Mouse (Mus musculus): ENCODE measurements at regions not wholly inside any gene's neighbourhood (a gene's known extent, or its start where the extent isn't known, plus 50 kb on each side); places are given as distances from the start of the nearest gene placed in this dataset.

- Histone ChIP-seq H3K4me2 (no peak overlapping the region), H3K27ac (ENCODE audit: low read depth, low read length) (no peak overlapping the region), H3K4me1 (ENCODE audit: control insufficient read depth, insufficient read depth, low read length) (no peaks in the 10 kb centered on the region), H3K27me3 (ENCODE audit: control insufficient read depth, insufficient read depth, low read length) (no peaks in the 10 kb centered on the region), H3K9ac (ENCODE audit: low read length) (no peak overlapping the region), H3K4me3 (ENCODE audit: low read depth, low read length) (no peak overlapping the region), H3K36me3 (ENCODE audit: control insufficient read depth, insufficient read depth, low read length) (no peaks in the 10 kb centered on the region), H3K9me3 (ENCODE audit: control insufficient read depth, low read length) (no peaks in the 10 kb centered on the region)
- 87% methylated on average over 3 of the region's 3 CpGs for WGBS
- ATAC-seq (ENCODE audit: low FRiP score): no peak
- peak; percentile 17 for DNase-seq (ENCODE audit: low spot score, missing footprints)
Measured at GRCm38 (mm10) chr6:84456803-84457202, 136.9 kb downstream of the Cyp26b1 start.

- no peak overlapping the region for H3K4me2 ChIP-seq
- DNase-seq (ENCODE audit: low spot score, missing footprints) (peak; percentile 61), ATAC-seq (ENCODE audit: low FRiP score) (no peak)
- H3K9ac ChIP-seq (ENCODE audit: low read length): no peak overlapping the region
- no peak overlapping the region for H3K4me3 ChIP-seq (ENCODE audit: low read depth, low read length)
- WGBS: 72% methylated on average over 4 of the region's 4 CpGs
- no peaks in the 10 kb centered on the region for H3K36me3 ChIP-seq (ENCODE audit: control insufficient read depth, insufficient read depth, low read length)
- no peaks in the 10 kb centered on the region for H3K4me1 ChIP-seq (ENCODE audit: control insufficient read depth, insufficient read depth, low read length)
- no peaks in the 10 kb centered on the region; the same call in 1 of the 2 replicates for H3K9me3 ChIP-seq (ENCODE audit: control insufficient read depth, low read length)
- no peak overlapping the region for H3K27ac ChIP-seq (ENCODE audit: low read depth, low read length)
- no peaks in the 10 kb centered on the region for H3K27me3 ChIP-seq (ENCODE audit: control insufficient read depth, insufficient read depth, low read length)
Measured at GRCm38 (mm10) chr6:84445093-84445492, 148.6 kb downstream of the Cyp26b1 start.

GRCm38 (mm10) chr6:84442667-84443066, 151.0 kb downstream of the Cyp26b1 start:
- no peak overlapping the region for H3K4me2 ChIP-seq
- no peak overlapping the region for H3K4me3 ChIP-seq (ENCODE audit: low read depth, low read length)
- no peak for DNase-seq (ENCODE audit: low spot score, missing footprints)

GRCm38 (mm10) chr6:84441721-84442480, 151.8 kb downstream of the Cyp26b1 start:
- no peak for ATAC-seq (ENCODE audit: low FRiP score)
- Histone ChIP-seq H3K36me3 (ENCODE audit: control insufficient read depth, insufficient read depth, low read length) (no peaks in the 10 kb centered on the region), H3K9me3 (ENCODE audit: control insufficient read depth, low read length) (no peaks in the 10 kb centered on the region; the same call in 1 of the 2 replicates)

More at GRCm38 (mm10) chr6:84442667-84443066, 151.0 kb downstream of the Cyp26b1 start:
- Histone ChIP-seq H3K9me3 (ENCODE audit: control insufficient read depth, low read length) (no peaks in the 10 kb centered on the region; the same call in 1 of the 2 replicates), H3K27ac (ENCODE audit: low read depth, low read length) (no peak overlapping the region), H3K36me3 (ENCODE audit: control insufficient read depth, insufficient read depth, low read length) (no peaks in the 10 kb centered on the region), H3K9ac (ENCODE audit: low read length) (no peak overlapping the region), H3K4me1 (ENCODE audit: control insufficient read depth, insufficient read depth, low read length) (no peaks in the 10 kb centered on the region), H3K27me3 (ENCODE audit: control insufficient read depth, insufficient read depth, low read length) (no peaks in the 10 kb centered on the region)
- 85% methylated on average over 1 of the region's 1 CpGs for WGBS
- ATAC-seq (ENCODE audit: low FRiP score): no peak

GRCm38 (mm10) chr6:84436716-84437115, 157.0 kb downstream of the Cyp26b1 start:
- DNase-seq (ENCODE audit: low spot score, missing footprints): no peak
- no peak overlapping the region for H3K4me2 ChIP-seq

More at GRCm38 (mm10) chr6:84441721-84442480, 151.8 kb downstream of the Cyp26b1 start:
- Histone ChIP-seq H3K4me3 (ENCODE audit: low read depth, low read length) (no peak overlapping the region), H3K9ac (ENCODE audit: low read length) (no peak overlapping the region), H3K27ac (ENCODE audit: low read depth, low read length) (no peak overlapping the region), H3K4me2 (no peak overlapping the region), H3K27me3 (ENCODE audit: control insufficient read depth, insufficient read depth, low read length) (no peaks in the 10 kb centered on the region), H3K4me1 (ENCODE audit: control insufficient read depth, insufficient read depth, low read length) (no peaks in the 10 kb centered on the region)
- DNase-seq (ENCODE audit: low spot score, missing footprints): peak; percentile 59
- WGBS: 75% methylated on average over 5 of the region's 5 CpGs

GRCm38 (mm10) chr6:84434532-84434931, 159.2 kb downstream of the Cyp26b1 start:
- H3K27ac ChIP-seq (ENCODE audit: low read depth, low read length): no peak overlapping the region
- WGBS: 83% methylated on average over 6 of the region's 6 CpGs
- H3K4me1 ChIP-seq (ENCODE audit: control insufficient read depth, insufficient read depth, low read length): no peaks in the 10 kb centered on the region
- no peak overlapping the region for H3K4me2 ChIP-seq
- no peak overlapping the region for H3K4me3 ChIP-seq (ENCODE audit: low read depth, low read length)
- H3K27me3 ChIP-seq (ENCODE audit: control insufficient read depth, insufficient read depth, low read length): no peaks in the 10 kb centered on the region
- no peaks in the 10 kb centered on the region for H3K36me3 ChIP-seq (ENCODE audit: control insufficient read depth, insufficient read depth, low read length)
- no peak for DNase-seq (ENCODE audit: low spot score, missing footprints)
- no peak for ATAC-seq (ENCODE audit: low FRiP score)
- no peaks in the 10 kb centered on the region for H3K9me3 ChIP-seq (ENCODE audit: control insufficient read depth, low read length)
- no peak overlapping the region for H3K9ac ChIP-seq (ENCODE audit: low read length)

More at GRCm38 (mm10) chr6:84436716-84437115, 157.0 kb downstream of the Cyp26b1 start:
- Histone ChIP-seq H3K27ac (ENCODE audit: low read depth, low read length) (no peak overlapping the region), H3K9ac (ENCODE audit: low read length) (no peak overlapping the region), H3K27me3 (ENCODE audit: control insufficient read depth, insufficient read depth, low read length) (no peaks in the 10 kb centered on the region), H3K36me3 (ENCODE audit: control insufficient read depth, insufficient read depth, low read length) (no peaks in the 10 kb centered on the region), H3K4me1 (ENCODE audit: control insufficient read depth, insufficient read depth, low read length) (no peaks in the 10 kb centered on the region), H3K4me3 (ENCODE audit: low read depth, low read length) (no peak overlapping the region), H3K9me3 (ENCODE audit: control insufficient read depth, low read length) (no peaks in the 10 kb centered on the region; the same call in 1 of the 2 replicates)
- whole genome bisulfite sequencing: 82% methylated on average over 1 of the region's 1 CpGs
- no peak for ATAC-seq (ENCODE audit: low FRiP score)

- DNase-seq (ENCODE audit: low spot score, missing footprints) (no peak), ATAC-seq (ENCODE audit: low FRiP score) (no peak)
- WGBS: 74% methylated on average over 2 of the region's 2 CpGs
- Histone ChIP-seq H3K4me2 (no peak overlapping the region), H3K4me3 (ENCODE audit: low read depth, low read length) (no peak overlapping the region), H3K27ac (ENCODE audit: low read depth, low read length) (no peak overlapping the region), H3K4me1 (ENCODE audit: control insufficient read depth, insufficient read depth, low read length) (no peaks in the 10 kb centered on the region), H3K27me3 (ENCODE audit: control insufficient read depth, insufficient read depth, low read length) (no peaks in the 10 kb centered on the region), H3K36me3 (ENCODE audit: control insufficient read depth, insufficient read depth, low read length) (no peaks in the 10 kb centered on the region), H3K9ac (ENCODE audit: low read length) (no peak overlapping the region), H3K9me3 (ENCODE audit: control insufficient read depth, low read length) (no peaks in the 10 kb centered on the region)
Measured at GRCm38 (mm10) chr6:84431622-84431955, 162.1 kb downstream of the Cyp26b1 start.

- H3K27ac ChIP-seq (ENCODE audit: low read depth, low read length): no peak overlapping the region
- no peak overlapping the region for H3K4me2 ChIP-seq
- no peaks in the 10 kb centered on the region for H3K27me3 ChIP-seq (ENCODE audit: control insufficient read depth, insufficient read depth, low read length)
- H3K4me1 ChIP-seq (ENCODE audit: control insufficient read depth, insufficient read depth, low read length): no peaks in the 10 kb centered on the region
- DNase-seq (ENCODE audit: low spot score, missing footprints) (no peak), ATAC-seq (ENCODE audit: low FRiP score) (no peak)
- H3K36me3 ChIP-seq (ENCODE audit: control insufficient read depth, insufficient read depth, low read length): no peaks in the 10 kb centered on the region
- H3K4me3 ChIP-seq (ENCODE audit: low read depth, low read length): no peak overlapping the region
- 59% methylated on average over 12 of the region's 12 CpGs for WGBS
- H3K9me3 ChIP-seq (ENCODE audit: control insufficient read depth, low read length): no peaks in the 10 kb centered on the region
- H3K9ac ChIP-seq (ENCODE audit: low read length): no peak overlapping the region
Measured at GRCm38 (mm10) chr6:84430925-84431621, 162.6 kb downstream of the Cyp26b1 start.

GRCm38 (mm10) chr6:84430146-84430545, 163.6 kb downstream of the Cyp26b1 start:
- ATAC-seq (ENCODE audit: low FRiP score) (no peak), DNase-seq (ENCODE audit: low spot score, missing footprints) (no peak)
- no peaks in the 10 kb centered on the region for H3K27me3 ChIP-seq (ENCODE audit: control insufficient read depth, insufficient read depth, low read length)
- H3K9me3 ChIP-seq (ENCODE audit: control insufficient read depth, low read length): no peaks in the 10 kb centered on the region
- H3K4me2 ChIP-seq: no peak overlapping the region
- WGBS: 67% methylated on average over 4 of the region's 4 CpGs
- H3K4me3 ChIP-seq (ENCODE audit: low read depth, low read length): no peak overlapping the region
- H3K27ac ChIP-seq (ENCODE audit: low read depth, low read length): no peak overlapping the region
- H3K9ac ChIP-seq (ENCODE audit: low read length): no peak overlapping the region
- no peaks in the 10 kb centered on the region for H3K4me1 ChIP-seq (ENCODE audit: control insufficient read depth, insufficient read depth, low read length)
- no peaks in the 10 kb centered on the region for H3K36me3 ChIP-seq (ENCODE audit: control insufficient read depth, insufficient read depth, low read length)

Data from midbrain, embryonic 11.5 days (tissue).